Mouse (Mus musculus) lung, embryonic 14.5 days (tissue): ENCODE measurements around the gene Wiz. TPM values are rescaled to one million over a fixed set of nuclear protein-coding genes. Genes with fewer than 3 reads are reported as not detected.

Experiments used
- ATAC-seq: fragments of 200-750 bp; cut with Nextera tagmentation; 2 replicates; pipeline ENCODE4 v1.8.0; 2017; ENCODE audit warnings: mild to moderate bottlenecking, moderate TSS enrichment, moderate library complexity; ENCODE audit not compliant: insufficient read depth
- DNase-seq: peaks from one replicate; pipeline ENCODE4 v3.0.0-alpha.2; 2015
- H3K27ac ChIP-seq: fragments of 300-500 bp; sonication (generic); 2 replicates; pipeline ENCODE4 v1.5.1; 2014; ENCODE audit warnings: low read depth, mild to moderate bottlenecking, moderate library complexity
- H3K27me3 ChIP-seq: fragments of 300-500 bp; sonication (generic); 2 replicates; pipeline ENCODE4 v1.6.1; 2014; ENCODE audit warnings: low read length, control low read depth; ENCODE audit not compliant: insufficient read depth
- H3K36me3 ChIP-seq: fragments of 300-500 bp; sonication (generic); 2 replicates; pipeline ENCODE4 v1.6.1; 2014; ENCODE audit warnings: control low read depth; ENCODE audit not compliant: insufficient read depth
- H3K4me1 ChIP-seq: fragments of 300-500 bp; sonication (generic); 2 replicates; pipeline ENCODE4 v1.6.1; 2014; ENCODE audit warnings: antibody characterized with exemption, control low read depth; ENCODE audit not compliant: insufficient read depth
- H3K4me2 ChIP-seq: fragments of 300-500 bp; sonication (generic); 2 replicates; pipeline ENCODE4 v1.6.1; 2014; ENCODE audit warnings: mild to moderate bottlenecking
- H3K4me3 ChIP-seq: fragments of 300-500 bp; sonication (generic); 2 replicates; pipeline ENCODE4 v1.5.1; 2014; ENCODE audit warnings: low read depth, low read length
- H3K9ac ChIP-seq: fragments of 300-500 bp; sonication (generic); 2 replicates; pipeline ENCODE4 v1.6.1; 2014
- H3K9me3 ChIP-seq: fragments of 300-500 bp; sonication (generic); 2 replicates; pipeline ENCODE4 v1.6.1; 2016; ENCODE audit warnings: low read depth, low read length, control low read depth
- CTCF ChIP-seq: IDR thresholded peaks from 2 replicates; pipeline ENCODE4 v1.5.1; 2016; ENCODE audit warnings: antibody characterized with exemption, low read depth
- WGBS: fragments of 180-500 bp; shearing (Covaris S2); extraction: QIAGEN DNeasy Blood & Tissue Kit; methylation state at CpG from one replicate; pipeline ENCODE4 v1.1.7; 2014; 5-methylcytosine and 5-hydroxymethylcytosine counted together
- polyA plus RNA-seq: library from polyadenylated mRNA; unstranded; fragments of >200 nt; fragmentation: Nextera tagmentation; extraction: Ambion mirVana; gene quantifications from 2 replicates; pipeline ENCODE4 v1.2.1, GENCODE M21; 2014

Wiz gene
- polyA plus RNA-seq, 1 experiment from 2014 or later: 48.1 TPM

DNA sequence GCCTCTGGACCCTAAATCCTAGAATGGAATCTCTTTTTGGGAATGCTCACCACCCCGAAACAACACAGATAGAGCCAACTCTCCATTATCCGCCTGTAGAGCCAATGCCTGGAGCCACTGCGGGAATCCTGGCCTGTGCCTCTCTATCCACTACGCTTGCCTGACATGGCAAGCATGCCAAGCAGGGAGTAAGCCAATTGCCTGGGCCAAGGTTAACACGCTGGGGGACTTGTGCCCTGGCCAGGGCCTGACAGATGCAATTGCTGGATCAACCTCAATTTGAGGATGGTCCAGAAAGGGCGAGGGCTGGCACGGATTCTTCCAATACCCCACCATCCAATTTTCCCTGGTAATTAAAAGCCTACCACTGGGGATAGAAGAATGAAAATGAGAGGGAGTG is 6.7 kb downstream of the Wiz start:
- TF ChIP-seq CTCF: no peak
- peaks cover 19% of the 10 kb centered on the region for H3K36me3 ChIP-seq
- ATAC-seq (no peak), DNase-seq (no peak)
- H3K4me1 ChIP-seq: no peaks in the 10 kb centered on the region
- H3K9ac ChIP-seq: no peak overlapping the region
- no peaks in the 10 kb centered on the region for H3K27me3 ChIP-seq
- no peak overlapping the region for H3K4me2 ChIP-seq
- H3K4me3 ChIP-seq: no peak overlapping the region
- H3K27ac ChIP-seq: no peak overlapping the region
- 91% methylated on average over 7 of the region's 7 CpGs for WGBS
- H3K9me3 ChIP-seq: no peaks in the 10 kb centered on the region

DNA sequence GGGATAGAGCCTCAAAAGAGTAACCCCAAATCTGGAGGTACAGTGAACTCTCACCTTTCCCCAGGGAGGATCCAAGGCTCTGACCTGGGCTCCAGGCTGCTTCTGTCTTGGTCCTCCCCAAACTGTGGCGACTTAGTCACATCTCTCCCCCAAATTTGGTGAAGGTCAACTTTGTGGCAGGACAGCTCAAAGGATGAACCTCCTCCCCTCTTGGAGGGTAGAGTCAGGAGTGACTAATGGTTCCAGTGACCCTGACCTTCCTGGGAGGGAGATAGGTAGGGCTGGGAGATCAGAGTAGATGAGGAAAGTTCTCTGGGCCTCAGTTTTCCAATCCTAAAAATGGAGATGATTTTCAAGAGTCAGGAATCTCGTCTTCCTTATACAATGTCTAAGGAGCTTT is 10.5 kb downstream of the Wiz start:
- 81% methylated on average over 2 of the region's 2 CpGs for WGBS
- Histone ChIP-seq H3K27me3 (no peaks in the 10 kb centered on the region), H3K27ac (no peak overlapping the region), H3K9me3 (no peaks in the 10 kb centered on the region), H3K4me1 (no peaks in the 10 kb centered on the region), H3K9ac (no peak overlapping the region), H3K4me3 (no peak overlapping the region), H3K4me2 (no peak overlapping the region), H3K36me3 (peaks cover 22% of the 10 kb centered on the region; the same call in 1 of the 2 replicates)
- DNase-seq: no peak
- no peak for ATAC-seq
- TF ChIP-seq CTCF: no peak

DNA sequence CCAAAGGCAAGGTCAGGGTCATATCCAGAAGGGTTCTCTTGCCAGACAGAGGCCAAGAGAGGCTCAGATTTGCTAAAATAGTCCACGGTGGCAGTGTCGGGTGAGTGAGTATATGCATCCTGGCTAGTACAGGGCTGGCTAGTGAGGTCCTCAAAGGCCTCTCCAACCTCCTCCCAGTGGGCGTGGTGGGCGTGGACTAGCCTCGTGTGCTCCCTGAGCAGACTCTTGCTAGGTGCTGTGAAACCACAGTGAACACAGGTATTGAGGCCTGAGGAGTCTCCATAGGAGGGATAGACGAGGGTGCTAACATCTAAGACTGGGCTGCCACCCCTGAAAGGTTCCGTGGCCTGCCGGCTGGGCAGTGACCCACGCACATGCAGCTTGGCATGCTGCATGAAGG is 12.1 kb downstream of the Wiz start:
- Histone ChIP-seq H3K4me3 (no peak overlapping the region), H3K27ac (no peak overlapping the region), H3K9ac (no peak overlapping the region), H3K4me1 (no peaks in the 10 kb centered on the region), H3K36me3 (peaks cover 22% of the 10 kb centered on the region; the same call in 1 of the 2 replicates), H3K4me2 (no peak overlapping the region), H3K9me3 (no peaks in the 10 kb centered on the region), H3K27me3 (no peaks in the 10 kb centered on the region)
- TF ChIP-seq CTCF: no peak
- ATAC-seq (no peak), DNase-seq (no peak)
- WGBS: 73% methylated on average over 9 of the region's 9 CpGs

DNA sequence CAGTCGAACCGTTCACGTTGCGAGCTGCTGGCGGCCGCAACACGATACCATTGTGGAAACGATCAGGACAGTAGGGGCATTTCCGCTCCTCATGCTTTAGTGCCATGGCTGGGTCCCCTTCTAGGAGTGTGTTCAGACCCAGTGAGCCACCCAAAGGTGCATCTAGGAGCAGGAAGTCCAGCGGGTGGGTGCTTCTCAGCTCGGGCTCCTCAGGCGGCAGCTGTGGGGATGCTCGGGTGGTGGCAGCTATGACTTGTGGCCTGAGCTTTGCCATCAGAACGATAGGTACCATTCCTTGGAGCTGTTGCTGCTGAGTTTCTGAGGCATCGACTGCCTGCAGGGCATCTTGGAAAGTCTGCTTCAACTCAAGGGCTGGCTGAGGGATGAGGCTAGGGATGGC is 12.8 kb downstream of the Wiz start:
- DNase-seq: no peak
- no peak overlapping the region for H3K4me2 ChIP-seq
- no peak overlapping the region for H3K9ac ChIP-seq
- H3K36me3 ChIP-seq: peaks cover 22% of the 10 kb centered on the region; the same call in 1 of the 2 replicates
- TF ChIP-seq CTCF: no peak
- no peak overlapping the region for H3K4me3 ChIP-seq
- no peak overlapping the region for H3K27ac ChIP-seq
- no peaks in the 10 kb centered on the region for H3K4me1 ChIP-seq
- WGBS: 87% methylated on average over 15 of the region's 15 CpGs
- H3K9me3 ChIP-seq: no peaks in the 10 kb centered on the region
- no peak for ATAC-seq
- no peaks in the 10 kb centered on the region for H3K27me3 ChIP-seq

DNA sequence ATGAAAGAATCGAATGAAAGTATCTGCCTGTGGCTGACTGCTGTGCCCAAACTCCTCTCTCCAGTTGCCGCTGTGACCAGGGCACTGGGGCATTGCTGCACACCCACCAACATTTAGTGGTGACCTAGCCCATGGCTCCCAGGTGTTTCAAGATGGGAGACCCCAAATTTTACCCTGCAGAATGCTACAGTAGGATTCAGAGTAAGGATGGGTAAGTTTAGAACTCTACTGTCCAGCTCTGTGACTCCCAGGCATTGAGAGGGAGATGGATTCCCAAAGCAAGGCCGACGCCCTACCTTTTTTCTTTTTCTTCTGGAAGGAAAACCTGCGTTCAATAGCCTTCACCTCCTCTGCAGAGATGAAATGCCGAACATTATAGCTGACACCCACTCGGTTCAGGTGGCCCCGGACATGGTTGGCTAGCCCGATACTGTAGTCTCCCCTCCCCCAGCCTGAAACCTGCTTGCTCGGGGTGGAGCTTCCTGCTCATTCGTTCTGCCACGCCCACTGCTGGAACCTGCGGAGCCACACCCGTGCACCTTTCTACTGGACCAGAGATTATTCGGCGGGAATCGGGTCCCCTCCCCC is 20.2 kb downstream of the Wiz start:
- 0 out of 2 replicates have a peak, but pooled peaks cover 2% of the 10 kb centered on the region for H3K36me3 ChIP-seq
- peak; percentile 68; the same call in 1 of the 2 replicates for ATAC-seq
- H3K9me3 ChIP-seq: no peaks in the 10 kb centered on the region
- peak; percentile 44 for DNase-seq
- H3K4me1 ChIP-seq: peaks cover 3% of the 10 kb centered on the region; the same call in 1 of the 2 replicates
- peak overlapping the region; percentile 55 for H3K4me2 ChIP-seq
- no peak for TF ChIP-seq CTCF
- 19% methylated on average over 12 of the region's 17 CpGs for WGBS
- no peaks in the 10 kb centered on the region for H3K27me3 ChIP-seq
- peak overlapping the region; percentile 37 for H3K9ac ChIP-seq
- no peak overlapping the region for H3K27ac ChIP-seq
- H3K4me3 ChIP-seq: peak overlapping the region; percentile 39

DNA sequence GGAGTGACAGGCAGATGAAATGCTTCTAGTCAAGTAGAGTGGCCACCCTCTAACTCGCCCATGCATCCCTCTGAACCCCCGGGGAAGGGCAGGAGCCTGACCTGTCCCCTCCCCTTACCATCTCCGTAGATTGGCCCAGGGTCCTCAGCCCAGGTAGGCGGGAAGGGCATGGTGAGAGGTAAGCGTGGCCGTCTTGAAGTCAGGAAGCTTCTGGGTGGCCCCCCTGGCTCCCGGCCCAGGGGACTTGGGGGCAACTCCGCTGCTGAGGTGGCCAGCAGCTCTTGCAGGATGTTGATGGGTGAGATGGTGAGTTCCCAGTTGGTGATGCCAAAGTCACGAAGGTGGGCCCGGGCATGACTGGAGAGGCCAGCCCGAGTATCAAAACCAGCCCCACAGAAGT is 21.5 kb downstream of the Wiz start:
- Histone ChIP-seq H3K4me2 (no peak overlapping the region), H3K4me1 (peaks cover 7% of the 10 kb centered on the region; the same call in 1 of the 2 replicates), H3K36me3 (peaks cover 3% of the 10 kb centered on the region; the same call in 1 of the 2 replicates), H3K9ac (no peak overlapping the region), H3K9me3 (no peaks in the 10 kb centered on the region), H3K27ac (no peak overlapping the region), H3K4me3 (no peak overlapping the region), H3K27me3 (no peaks in the 10 kb centered on the region)
- no peak for TF ChIP-seq CTCF
- ATAC-seq (no peak), DNase-seq (no peak)
- 86% methylated on average over 11 of the region's 11 CpGs for WGBS

DNA sequence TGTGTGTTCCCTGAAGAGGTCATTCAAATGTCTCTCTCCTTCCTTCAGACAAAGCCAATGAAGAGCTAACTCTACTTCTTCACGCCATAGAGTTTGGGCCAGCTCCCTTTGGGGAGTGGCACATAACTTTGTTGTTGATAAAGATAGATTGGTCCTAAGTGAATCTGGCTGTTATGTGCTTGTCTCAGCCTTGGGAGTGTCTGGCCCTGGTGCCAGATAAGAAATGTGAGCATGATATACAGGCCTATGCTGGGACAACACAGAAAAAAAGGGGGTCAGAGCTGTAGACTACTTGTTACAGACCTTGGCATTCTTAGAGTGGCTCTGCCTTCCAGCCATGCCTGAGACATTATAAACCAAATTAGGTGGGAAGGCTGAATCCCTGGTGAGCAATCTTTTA is 23.9 kb downstream of the Wiz start:
- Histone ChIP-seq H3K9me3 (no peaks in the 10 kb centered on the region), H3K4me2 (peak overlapping the region; percentile 66; the same call in 1 of the 2 replicates), H3K36me3 (peaks cover 27% of the 10 kb centered on the region), H3K4me3 (no peak overlapping the region), H3K4me1 (peaks cover 7% of the 10 kb centered on the region; the same call in 1 of the 2 replicates), H3K27me3 (no peaks in the 10 kb centered on the region), H3K9ac (no peak overlapping the region), H3K27ac (no peak overlapping the region)
- no peak for TF ChIP-seq CTCF
- ATAC-seq (no peak), DNase-seq (no peak)
- WGBS: 61% methylated on average over 1 of the region's 1 CpGs

DNA sequence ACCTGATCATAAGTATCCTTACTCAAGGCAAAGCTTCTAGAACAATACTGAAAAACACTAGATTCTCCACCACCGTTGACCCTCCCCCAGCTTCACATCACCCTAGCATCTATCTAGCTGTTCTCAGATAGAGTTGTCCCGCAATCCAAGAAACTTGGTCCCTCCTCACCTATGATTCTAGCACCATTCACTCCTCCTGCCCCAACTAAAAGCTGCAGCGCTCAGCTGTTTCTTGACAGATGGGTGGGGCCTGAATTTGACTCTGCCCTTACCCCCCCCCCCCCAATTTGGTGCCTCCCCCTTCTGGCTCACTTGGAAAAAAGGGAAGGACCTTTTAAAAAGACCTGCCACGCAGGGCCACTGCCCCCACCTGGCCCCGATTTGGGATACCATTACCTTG is 24.4 kb downstream of the Wiz start:
- H3K27ac ChIP-seq: peak overlapping the region; percentile 51
- DNase-seq (no peak), ATAC-seq (peak; percentile 8; the same call in 1 of the 2 replicates)
- peaks cover 7% of the 10 kb centered on the region; the same call in 1 of the 2 replicates for H3K4me1 ChIP-seq
- H3K27me3 ChIP-seq: no peaks in the 10 kb centered on the region
- H3K36me3 ChIP-seq: peaks cover 32% of the 10 kb centered on the region
- H3K9me3 ChIP-seq: no peaks in the 10 kb centered on the region
- WGBS: 46% methylated on average over 5 of the region's 5 CpGs
- peak overlapping the region; percentile 66 for H3K4me2 ChIP-seq
- peak overlapping the region; percentile 32 for H3K9ac ChIP-seq
- H3K4me3 ChIP-seq: peak overlapping the region; percentile 97
- TF ChIP-seq CTCF: no peak
